Mouse (Mus musculus): ENCODE measurements at regions not wholly inside any gene's neighbourhood (a gene's known extent, or its start where the extent isn't known, plus 50 kb on each side); places are given as distances from the start of the nearest gene placed in this dataset.

- Histone ChIP-seq H3K9ac (no peak overlapping the region), H3K4me3 (replicated peaks) (no peak overlapping the region), H3K27ac (replicated peaks) (no peak overlapping the region), H3K36me3 (replicated peaks) (no peaks in the 10 kb centered on the region), H3K4me1 (replicated peaks) (no peaks in the 10 kb centered on the region), H3K27me3 (no peaks in the 10 kb centered on the region), H3K9me3 (replicated peaks) (no peaks in the 10 kb centered on the region), H3K4me2 (no peak overlapping the region)
- ATAC-seq (ENCODE audit: insufficient read depth), result no peak
- 39% methylated on average over 2 of the region's 2 CpGs for WGBS (ENCODE audit: insufficient replicate concordance)
Measured at GRCm38 (mm10) chr12:10658826-10659225, 268.3 kb downstream of the Rdh14 start.

GRCm38 (mm10) chr12:10686747-10687146, 296.2 kb downstream of the Rdh14 start:
- H3K9me3 ChIP-seq (replicated peaks), result no peaks in the 10 kb centered on the region
- no peak overlapping the region for H3K4me2 ChIP-seq
- H3K27me3 ChIP-seq, result no peaks in the 10 kb centered on the region
- ATAC-seq (ENCODE audit: insufficient read depth), result no peak
- no peak overlapping the region for H3K4me3 ChIP-seq (replicated peaks)
- H3K4me1 ChIP-seq (replicated peaks), result no peaks in the 10 kb centered on the region
- no peaks in the 10 kb centered on the region for H3K36me3 ChIP-seq (replicated peaks)
- WGBS (ENCODE audit: insufficient replicate concordance), result 74% methylated on average over 4 of the region's 4 CpGs
- H3K27ac ChIP-seq (replicated peaks), result no peak overlapping the region
- H3K9ac ChIP-seq, result no peak overlapping the region
